Mouse (Mus musculus): ENCODE measurements around the gene Zfp804a.
A peak's percentile ranks its signal among the peaks of the same experiment; 100 is the strongest.

Zfp804a gene

DNA sequence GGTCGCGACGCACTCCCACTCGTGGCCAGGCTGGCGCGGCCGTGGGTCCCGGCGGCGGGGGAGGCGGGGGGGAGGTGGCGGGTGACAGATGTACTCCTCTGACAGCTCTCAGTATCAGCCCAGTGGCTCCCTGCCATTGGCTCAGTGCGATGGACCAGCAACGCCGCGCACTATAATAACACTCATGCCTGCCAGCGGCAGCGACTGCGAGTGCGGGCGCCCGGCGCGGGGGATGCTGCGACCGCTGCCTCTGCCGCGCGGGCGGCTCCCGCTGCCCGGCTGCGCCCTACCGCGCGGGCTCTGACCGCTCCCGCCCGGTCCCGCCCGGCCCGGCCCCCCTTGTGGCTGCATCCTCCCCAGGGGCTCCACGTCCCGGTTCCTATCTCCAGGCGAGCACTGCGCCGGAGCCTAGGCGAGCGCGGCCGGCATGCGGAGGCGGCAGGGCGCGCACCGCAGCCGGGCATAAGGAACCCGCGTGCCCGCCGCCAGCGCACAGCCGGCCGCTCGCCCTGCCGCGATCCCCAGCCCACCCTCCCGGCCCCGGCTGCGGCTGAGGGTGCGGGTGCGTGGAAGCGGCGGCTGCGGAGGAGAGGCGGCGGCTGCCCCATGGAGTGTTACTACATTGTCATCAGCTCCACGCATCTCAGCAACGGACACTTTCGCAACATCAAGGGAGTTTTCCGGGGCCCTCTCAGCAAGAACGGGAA lies at the start of gene Zfp804a:
Zfp804a (plus strand) TSS at position 38 of the 707 bp plus-strand sequence.
- peak; percentile 6 for DNase-seq

DNA sequence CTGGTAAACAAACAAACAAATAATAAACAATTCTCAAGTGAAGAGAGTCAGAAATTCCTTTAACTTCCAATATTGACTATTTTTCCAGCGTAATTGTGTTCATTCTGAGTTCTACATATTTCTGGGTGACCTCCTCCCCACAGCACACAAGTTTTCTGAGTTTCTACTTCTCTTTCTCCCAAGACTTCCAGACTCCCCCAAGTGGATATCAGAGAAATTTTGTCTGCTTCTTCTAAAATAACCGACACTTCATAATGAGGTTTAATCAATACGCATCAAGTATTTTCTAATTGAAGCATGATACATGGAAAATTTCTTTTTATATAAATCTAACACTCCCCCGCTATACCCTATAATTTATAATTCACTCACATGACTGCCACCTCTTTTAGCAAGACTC lies 1.4 kb upstream of the Zfp804a start:
- no peak for DNase-seq

DNA sequence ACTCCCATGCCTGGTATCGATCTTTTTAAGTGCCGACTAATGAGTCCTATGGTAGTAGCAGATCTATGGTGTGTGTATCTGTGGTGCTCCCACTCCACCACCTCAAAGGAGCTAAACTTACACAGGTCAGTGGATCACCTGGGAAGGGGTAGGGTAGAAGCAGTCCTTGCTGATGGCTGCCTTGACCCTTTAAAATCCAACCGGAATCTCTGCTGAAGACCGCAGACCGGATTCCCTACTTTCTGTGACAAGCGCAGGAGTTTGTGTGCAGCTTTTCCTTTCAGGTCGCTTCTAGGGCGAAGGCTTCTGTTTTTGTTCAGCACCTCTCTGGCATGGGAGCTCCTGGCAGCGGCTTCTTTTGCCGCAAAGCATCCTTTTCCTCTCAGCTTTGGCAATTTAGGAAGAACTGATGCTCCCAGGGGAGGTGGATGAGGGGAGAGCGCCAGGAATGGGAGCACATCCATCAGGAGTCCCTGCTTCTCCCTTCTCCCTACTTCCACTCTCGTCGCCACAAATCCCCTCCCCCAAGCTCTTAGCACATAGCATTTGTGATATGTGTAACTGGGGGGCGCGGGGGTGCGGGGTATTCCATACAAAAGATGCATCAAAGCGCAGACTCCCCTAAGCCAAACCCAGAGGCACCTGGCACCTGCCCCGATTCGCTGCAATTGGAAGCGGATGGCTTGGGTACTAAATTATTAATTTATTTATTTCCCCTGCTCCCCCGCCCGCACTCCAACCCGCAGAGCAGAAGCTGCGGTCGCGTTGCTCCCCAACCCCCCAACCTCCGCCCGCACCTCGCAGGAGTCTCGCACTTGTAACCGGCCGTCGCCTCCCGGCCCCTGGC lies 461 bp upstream of the Zfp804a start:
- DNase-seq = peak; percentile 2

DNA sequence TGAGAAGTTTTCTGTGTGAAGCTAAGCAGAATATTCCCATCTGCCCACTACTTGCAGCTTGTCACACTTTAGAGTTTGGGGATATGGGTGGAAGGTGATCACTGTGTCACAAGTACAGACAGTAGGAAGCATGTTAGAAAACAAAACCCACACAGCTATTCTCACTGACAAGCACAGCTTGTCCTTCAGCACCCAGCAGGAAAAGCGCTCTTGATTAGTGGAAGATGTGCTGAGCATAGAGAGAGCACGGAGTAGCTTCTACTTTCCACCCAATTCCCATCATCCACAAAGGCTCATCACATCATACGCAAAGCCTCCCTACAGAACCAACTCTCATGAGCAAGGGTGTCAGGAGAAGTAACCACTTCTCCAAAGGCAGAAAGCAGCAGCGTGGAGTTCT lies 1.4 kb downstream of the Zfp804a start:
- no peak for DNase-seq

DNA sequence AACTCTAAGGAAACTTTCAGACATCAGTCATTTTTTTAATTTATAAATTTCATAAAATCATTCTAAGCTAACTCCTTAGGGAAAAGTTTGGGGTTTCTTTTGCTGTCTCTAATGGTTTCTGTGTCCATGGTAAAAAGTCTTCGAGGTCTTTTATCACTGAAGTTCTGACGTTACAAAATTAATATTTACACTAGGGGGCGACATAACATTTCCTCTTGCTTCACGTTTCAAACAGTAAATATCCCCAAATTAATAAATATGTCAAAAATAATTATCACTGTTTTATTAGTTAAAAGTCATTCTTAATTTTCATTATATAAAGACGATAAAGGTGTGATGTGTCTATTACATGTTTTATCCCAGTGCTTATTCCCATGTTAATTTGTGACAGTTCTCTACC lies 11.6 kb downstream of the Zfp804a start:
- no peak for DNase-seq

DNA sequence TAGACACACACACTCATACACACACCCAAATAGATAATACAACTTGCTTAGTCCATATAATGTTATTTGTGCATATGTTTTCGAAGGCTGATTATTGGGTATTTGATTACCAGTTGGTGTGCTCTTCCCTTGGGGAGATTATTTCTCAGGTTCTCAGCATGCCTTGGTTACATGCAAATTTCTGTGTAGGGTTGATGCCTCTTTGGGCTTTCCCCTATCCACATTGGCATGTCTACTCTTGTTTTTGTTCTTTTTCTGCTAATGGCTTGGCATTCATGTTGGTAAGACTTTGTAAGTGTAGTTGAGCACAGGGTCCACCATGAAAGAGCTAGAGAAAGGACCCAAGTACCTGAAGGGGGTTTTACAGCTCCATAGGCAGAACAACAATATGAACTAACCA lies 14.9 kb downstream of the Zfp804a start:
- DNase-seq = no peak

DNA sequence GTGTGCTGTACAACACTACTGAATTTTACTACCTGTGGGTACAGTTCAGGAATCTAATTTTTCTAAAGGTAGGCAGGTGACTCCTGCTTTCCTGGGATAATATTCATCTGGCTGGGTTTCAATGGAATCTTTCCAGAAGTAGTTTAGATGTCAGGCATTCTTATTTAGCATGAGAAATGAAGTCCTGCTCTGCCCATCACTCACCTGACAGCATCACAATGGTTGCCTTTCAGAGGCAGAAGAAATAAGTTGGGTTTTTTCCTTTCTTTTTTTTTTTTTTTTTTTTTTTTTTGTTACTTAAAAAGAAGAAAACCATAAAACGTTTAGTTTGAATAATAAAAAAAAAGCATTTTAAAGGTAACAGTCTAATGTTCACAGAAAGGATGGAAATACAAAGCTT lies 16.1 kb downstream of the Zfp804a start:
- no peak for DNase-seq

DNA sequence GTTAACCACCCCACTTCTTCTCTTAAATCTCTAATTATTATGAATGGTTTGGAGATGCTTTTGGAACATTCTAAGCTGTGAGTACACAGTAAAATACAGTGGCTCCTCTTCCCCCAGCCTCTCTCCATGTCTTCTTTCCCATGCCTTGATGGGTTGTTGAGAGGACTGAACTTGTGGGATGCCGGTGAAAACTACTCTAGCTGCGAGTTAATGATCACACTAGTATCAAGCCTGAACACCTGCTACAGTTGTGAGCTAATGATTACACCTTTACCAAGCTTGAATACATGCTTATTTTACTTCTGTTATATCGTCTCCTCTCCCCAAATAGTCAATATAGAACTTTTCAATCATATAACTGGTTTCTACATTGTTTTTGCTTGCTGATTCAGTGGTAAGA lies 23.9 kb downstream of the Zfp804a start:
- DNase-seq = no peak

DNA sequence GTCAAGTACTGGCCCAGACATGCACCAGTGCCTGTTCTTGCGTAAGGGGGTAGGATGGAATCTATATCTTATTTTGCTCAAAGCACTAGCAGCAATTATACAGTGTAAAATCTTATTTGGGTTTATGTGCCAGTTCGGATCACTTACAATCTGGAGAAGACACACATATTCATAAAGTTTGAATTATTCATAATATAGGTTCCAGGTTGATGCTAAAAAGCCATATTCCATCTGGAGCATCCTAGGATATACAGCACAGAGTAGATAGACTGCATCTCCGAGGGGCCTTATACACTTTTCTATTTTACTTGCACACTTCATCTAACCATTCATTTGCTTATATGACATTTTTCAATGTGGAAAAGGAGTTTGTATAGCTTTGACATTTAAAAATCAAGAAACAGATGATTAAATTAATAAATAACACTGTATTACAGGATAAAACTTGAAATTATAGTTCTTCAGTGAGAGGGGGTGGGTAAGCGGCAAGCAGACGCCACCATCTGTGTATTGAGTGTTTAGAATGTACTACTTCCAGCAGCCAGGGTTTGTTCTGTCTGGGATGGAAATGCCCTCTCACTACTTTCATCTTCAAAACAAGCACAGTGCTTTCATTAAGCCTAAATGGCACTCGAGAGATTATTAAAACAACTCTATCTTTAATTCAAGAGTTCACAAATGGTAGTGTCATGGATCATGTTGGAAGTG lies 25.4 kb downstream of the Zfp804a start:
- DNase-seq = no peak

DNA sequence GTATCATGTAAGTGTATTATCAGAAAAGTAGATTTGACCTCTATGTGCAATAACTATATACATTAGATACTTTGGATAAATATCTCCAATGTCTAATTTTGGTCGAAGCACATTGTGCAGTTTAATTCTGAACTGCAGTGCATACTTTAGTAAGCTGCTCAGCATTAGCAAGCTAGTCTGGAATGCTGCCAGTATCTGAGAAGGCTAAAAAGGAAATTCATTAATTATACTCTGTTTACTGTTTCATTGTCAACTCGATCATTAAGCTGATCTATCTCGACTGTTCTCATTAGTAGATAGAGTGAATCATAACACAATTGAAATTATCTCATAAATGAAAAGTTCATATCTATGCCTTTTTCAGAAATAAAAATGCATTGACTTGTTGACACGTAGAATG lies 27.7 kb downstream of the Zfp804a start:
- DNase-seq = no peak

DNA sequence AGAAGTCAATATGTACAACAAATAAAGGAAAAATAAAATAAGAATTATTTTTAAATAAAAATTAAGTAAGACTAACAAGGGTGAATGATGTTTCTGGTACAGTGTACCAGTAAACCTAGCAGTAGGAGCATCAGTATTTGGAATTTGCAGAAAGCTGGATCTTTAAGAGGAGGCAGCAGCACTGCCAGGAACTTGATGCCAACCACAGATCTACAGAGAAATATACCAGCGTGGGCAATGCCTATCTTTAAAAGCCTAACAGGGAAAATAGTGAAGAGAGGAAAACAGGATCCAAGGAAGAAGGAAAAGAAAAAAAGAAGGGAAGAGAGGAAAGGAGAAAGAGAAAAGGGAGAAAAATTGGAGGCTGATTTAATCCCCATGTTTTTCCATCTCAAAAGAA lies 60.1 kb downstream of the Zfp804a start:
- DNase-seq = no peak

DNA sequence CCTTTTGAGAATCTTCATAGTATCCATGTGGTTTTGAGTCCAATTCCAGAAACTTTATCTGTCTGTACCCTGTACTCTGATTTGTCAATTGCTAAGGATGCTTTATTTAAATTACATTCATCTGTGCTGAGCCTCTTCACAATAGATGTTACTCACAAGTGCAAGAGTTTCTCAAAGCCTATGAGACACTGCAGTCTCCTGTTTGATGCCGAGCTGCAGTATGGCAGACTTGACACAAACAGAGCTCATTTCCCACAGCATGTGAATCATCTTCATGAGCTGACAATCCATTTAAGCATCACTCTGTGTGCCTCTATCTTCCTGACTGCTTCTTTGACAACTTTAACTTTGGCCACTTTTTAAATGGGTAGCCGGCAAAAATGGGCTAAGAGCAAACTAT lies 60.6 kb downstream of the Zfp804a start:
- no peak for DNase-seq

DNA sequence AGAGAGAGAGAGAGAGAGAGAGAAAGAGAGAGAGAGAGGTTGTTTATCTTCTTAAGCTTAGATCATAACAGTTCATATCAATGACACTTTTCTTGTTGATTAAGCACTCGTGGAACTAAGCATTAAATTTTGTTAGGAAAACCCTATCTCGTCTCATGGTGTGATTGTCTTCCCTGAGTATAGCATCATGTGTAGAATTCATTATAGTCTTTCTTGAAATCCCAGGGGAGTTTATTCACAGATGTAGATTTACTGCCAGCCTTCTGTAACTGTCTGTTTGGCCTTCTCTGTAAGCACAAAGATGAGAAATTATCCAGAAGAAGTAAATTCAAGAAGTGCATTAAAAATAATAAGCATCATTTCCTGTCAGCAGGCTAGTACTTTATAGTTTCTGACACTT lies 66.6 kb downstream of the Zfp804a start:
- no peak for DNase-seq

DNA sequence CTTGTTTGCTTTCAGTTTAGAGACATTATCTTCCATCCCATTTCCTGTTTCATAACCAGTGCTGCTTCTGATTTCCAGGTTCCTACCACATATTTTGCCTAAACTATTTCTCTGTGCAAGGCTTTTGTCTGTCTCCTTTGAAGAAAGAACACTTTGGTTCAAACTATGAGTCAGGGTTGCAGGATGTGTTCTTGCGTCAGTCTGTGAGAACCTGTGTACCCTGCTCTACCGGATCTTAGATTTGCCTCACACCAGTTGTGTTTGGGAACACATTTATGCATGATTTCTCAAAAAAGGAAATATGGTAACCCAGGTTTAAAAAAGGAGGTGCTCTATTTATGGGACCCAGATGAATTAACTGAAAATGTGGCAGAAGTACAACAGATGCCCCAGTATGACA lies 125.7 kb downstream of the Zfp804a start:
- no peak for DNase-seq

DNA sequence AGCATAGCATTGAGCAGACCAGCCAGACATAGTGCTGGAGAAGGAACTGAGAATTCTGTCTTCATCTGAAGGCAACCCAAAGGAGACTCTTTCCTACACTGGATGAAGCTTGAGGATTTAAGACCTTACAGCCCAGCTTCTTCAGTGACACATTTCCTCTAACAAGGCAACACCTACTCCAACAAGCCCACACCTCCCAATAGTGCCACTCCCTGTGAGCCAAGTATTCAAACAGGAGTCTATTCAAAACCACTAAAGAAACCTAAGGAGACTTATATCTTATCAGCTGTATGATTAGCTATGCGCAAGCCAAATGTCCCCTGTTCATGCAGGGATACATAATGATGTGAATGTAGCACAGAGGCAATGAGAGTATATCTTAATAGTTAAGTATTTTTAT lies 128.0 kb downstream of the Zfp804a start:
- DNase-seq = no peak

DNA sequence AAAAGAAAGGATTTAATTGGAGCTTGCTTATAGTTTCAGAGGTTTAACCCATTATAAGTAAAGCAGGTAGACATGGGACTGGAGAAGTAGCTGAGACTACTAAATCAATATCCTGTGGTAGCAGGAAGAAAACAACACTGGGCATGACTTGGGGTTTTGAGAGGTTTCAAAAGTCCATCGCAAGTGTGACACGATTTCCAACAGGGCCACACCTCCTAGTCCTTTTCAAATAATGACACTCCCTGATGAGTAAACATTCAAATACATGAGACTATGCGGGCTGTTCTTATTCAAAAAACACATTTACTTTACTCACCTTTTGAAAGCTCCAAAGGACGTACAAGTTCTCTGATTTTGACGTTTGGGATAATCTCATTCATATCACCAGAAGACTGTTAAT lies 146.9 kb downstream of the Zfp804a start:
- DNase-seq = no peak

DNA sequence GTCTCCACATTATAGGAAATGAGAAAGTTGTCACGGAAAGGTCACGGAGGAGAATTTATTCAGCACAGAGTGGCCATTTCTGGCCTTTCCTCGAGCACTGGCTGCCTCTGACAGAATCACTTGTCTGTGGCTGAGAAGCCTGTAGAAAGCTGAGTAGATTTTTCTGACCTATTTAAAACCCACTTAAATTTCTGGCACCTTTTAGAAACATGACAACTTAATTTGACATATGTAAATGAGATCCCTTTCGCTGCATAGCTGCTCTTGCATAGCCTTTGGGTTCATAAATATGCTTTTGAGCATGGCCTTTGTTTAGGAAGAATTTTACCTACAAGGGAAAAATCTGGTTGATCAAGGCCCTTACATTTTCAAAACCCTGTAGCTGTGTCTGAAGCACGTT lies 147.6 kb downstream of the Zfp804a start:
- DNase-seq = no peak

DNA sequence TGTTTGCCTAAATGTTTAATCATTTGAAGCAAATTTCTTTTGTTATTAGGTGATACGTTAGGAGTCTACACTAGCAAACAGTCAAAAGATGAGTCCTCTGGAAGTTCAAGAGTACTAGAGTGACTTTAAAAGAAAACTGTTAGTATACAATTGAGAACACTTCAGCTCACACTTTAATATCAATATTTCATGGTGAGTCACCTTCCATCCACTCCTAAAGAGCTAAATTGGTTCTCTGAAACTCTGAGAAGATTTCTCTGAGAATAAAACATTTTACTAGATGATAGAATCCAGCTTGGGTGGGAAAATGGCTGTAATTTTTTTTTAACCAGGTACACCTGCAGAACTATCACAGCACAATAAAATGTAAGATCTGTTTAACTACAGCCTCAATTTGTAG lies 157.6 kb downstream of the Zfp804a start:
- DNase-seq = no peak

DNA sequence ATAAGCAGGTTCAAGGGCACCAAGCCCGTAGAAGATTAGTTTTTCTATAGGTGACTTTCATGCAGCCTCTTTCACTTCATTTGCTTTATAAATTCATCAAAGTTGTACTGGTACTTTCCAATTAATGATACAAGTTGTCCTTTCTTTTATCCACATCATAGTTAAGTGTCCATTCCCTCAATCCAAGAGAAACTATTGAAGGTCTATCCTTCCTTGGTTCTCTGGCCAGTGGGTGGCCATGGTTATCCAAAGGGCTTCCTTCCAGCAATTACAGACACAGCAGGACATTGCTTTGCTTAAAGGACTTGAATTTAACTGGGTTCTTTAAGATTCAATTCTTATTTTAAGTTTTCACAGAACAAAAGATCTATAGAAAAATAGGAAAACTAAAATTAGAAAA lies 158.9 kb downstream of the Zfp804a start:
- DNase-seq = no peak

DNA sequence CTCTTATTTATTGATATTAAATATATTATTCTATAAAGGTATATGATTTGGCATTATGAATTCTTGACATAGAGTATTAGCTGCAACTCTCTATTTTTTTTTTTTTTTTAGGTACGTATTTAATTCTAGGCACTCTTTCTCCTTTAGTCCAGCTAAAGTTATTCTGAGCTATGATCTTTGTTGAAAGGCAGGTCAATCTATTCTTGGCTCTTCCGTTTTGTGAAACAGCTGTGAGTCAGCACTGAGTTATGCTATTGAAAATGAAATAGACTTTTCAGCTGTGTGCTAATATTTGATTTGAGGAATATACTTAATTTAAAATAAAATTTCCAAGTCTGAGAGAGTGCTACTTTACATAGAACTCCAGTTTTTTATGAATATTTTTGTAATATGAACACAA lies 164.9 kb downstream of the Zfp804a start:
- DNase-seq = no peak

DNA sequence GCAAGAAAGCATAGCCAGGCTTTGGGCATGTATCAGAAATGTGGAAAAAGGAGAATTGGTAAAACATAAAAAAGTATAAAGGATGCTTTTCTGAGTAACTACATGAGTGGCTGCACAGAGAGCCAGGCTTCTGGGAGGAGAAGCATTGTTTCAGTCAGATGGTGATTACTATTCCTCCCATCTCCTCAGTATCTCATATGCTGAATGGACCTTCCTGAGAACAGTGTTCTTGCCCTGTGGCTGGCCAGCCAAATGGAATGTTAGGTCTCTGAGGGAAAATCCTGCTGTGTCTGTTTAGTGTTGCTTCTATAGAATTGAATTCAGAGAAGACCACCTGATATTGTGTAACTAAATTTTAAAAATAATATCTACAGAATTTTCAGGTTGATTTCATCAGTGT lies 193.0 kb downstream of the Zfp804a start:
- no peak for DNase-seq

DNA sequence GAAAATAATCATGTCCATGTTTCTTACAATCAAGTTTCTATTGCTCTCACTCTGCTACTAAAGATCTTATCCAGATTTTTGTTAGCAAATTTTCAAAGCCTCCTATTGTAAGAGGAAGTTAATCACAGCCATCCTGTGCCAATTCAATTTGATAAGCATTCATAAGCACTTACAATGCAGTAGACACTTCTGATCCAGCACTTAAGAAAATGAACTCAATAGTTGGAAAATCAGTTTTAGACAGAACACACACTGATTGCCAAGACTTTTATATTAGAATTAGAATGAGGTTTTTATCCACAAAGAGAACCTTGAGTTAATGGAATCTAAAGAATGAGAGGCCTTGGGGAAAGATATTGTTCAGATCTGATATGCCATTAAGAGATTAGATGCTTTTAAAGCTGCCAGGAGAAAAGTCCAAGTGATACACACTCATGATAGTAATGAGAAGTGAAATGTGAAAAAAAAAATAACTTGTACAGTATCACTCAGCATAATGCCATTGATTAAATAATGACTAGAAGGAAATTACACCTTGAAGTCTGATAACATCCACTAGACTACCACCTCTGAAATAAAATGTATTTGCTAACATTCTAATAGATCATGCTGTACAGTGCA lies 194.0 kb downstream of the Zfp804a start:
- DNase-seq = no peak

DNA sequence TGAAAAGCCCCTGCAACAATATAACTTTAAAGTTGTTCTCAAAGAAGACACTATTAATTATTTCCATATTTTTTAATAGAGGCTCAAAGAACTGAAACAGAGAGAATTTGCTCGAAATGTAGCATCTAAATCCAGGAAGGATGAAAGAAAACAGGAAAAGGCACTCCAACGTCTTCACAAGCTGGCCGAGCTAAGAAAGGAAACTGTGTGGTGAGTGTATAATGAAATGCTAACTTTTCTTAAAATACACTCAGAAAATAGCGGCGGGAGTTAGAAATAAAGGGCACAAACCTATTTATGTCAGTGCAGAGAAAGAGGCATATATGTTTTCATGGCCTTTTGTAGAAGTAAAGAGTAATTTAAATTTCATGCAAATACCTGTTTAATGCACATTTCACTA lies 200.4 kb downstream of the Zfp804a start:
- no peak for DNase-seq

Measured in lung, postnatal 10 days (tissue).